Mouse (Mus musculus): Measurements from ENCODE around the gene Cisd1.

DNA sequence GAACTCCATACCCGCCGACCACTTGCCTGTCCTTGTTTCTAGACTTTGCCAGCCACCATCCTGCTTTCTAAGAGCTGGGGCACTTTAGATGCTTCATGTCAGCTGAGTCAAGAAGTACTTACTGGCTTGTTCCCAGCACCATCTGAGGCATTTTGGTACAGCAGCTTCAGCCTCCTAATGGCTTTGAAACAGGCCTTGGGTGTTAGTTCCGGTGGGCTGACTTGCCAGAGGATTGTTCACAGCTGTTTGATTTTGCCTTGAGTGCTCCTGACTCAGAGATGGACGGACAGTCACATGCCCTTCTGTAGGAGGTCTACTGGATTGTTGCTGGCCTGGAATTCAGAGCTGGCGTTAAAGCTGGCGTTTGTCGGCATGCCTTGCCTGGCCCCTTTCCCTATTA, 16.3 kb upstream of the Cisd1 start:
- TF ChIP-seq CTCF (IDR thresholded peaks at IDR 0.05; ENCODE audit: low read depth, low read length): no peak
- TF ChIP-seq POLR2A (IDR thresholded peaks at IDR 0.05; ENCODE audit: extremely low read depth, insufficient read depth, low read length): no peak
